Mouse (Mus musculus) heart, embryonic 16.5 days (tissue): ENCODE data around the gene Paf1. TPM values are rescaled to one million over a fixed set of nuclear protein-coding genes. Genes with fewer than 3 reads are reported as not detected.
A peak's percentile ranks its signal among the peaks of the same experiment; 100 is the strongest.

Experiments used
- ATAC-seq: fragments of 200-750 bp; cut with Nextera tagmentation; replicated peaks from 2 replicates; pipeline ENCODE4 v1.8.0; 2017; ENCODE audit warnings: moderate number of reproducible peaks; ENCODE audit not compliant: insufficient read depth, low FRiP score; ENCODE audit errors: extremely low read depth
- H3K27ac ChIP-seq: fragments of 300-500 bp; sonication (generic); 2 replicates; pipeline ENCODE4 v1.5.1; 2014; ENCODE audit warnings: mild to moderate bottlenecking, low read length, control low read depth, moderate library complexity
- H3K27me3 ChIP-seq: fragments of 300-500 bp; sonication (generic); 2 replicates; pipeline ENCODE4 v1.6.1; 2014; ENCODE audit warnings: low read length, mixed read lengths; ENCODE audit not compliant: control insufficient read depth, insufficient read depth
- H3K36me3 ChIP-seq: fragments of 300-500 bp; sonication (generic); 2 replicates; pipeline ENCODE4 v1.6.1; 2014; ENCODE audit not compliant: control insufficient read depth, insufficient read depth
- H3K4me1 ChIP-seq: fragments of 300-500 bp; sonication (generic); 2 replicates; pipeline ENCODE4 v1.6.1; 2014; ENCODE audit warnings: low read length, mixed read lengths; ENCODE audit not compliant: control insufficient read depth, insufficient read depth
- H3K4me2 ChIP-seq: fragments of 300-500 bp; sonication (generic); 2 replicates; pipeline ENCODE4 v1.6.1; 2014; ENCODE audit warnings: low read depth, mild to moderate bottlenecking, control low read depth, low read length
- H3K4me3 ChIP-seq: fragments of 300-500 bp; sonication (generic); 2 replicates; pipeline ENCODE4 v1.5.1; 2014; ENCODE audit warnings: mild to moderate bottlenecking, control low read depth, low read length
- H3K9ac ChIP-seq: fragments of 300-500 bp; sonication (generic); 2 replicates; pipeline ENCODE4 v1.6.1; 2014; ENCODE audit warnings: low read length, control low read depth
- H3K9me3 ChIP-seq: fragments of 300-500 bp; sonication (generic); replicated peaks from 2 replicates; pipeline ENCODE4 v1.6.1; 2016; ENCODE audit warnings: low read length; ENCODE audit not compliant: control insufficient read depth
- WGBS: fragments of 180-500 bp; shearing (Covaris S2); extraction: QIAGEN DNeasy Blood & Tissue Kit; methylation state at CpG from one replicate; pipeline ENCODE4 v1.1.7; 2014; 5-methylcytosine and 5-hydroxymethylcytosine counted together
- polyA plus RNA-seq: library from polyadenylated mRNA; unstranded; fragments of >200 nt; fragmentation: Nextera tagmentation; extraction: Ambion mirVana; gene quantifications from 2 replicates; pipeline ENCODE4 v1.2.1, GENCODE M21; 2015

The Paf1 gene
- polyA plus RNA-seq, 1 experiment from 2014 or later = 78.9 TPM

GRCm38 (mm10) chr7:28435660-28436259 lies 43.0 kb downstream of the Paf1 start:
- ATAC-seq = peak; percentile 5; the same call in 1 of the 2 replicates
- WGBS = 0% methylated on average over 16 of the region's 70 CpGs
- no peaks in the 10 kb centered on the region for H3K27me3 ChIP-seq
- H3K4me3 ChIP-seq = peak overlapping the region; percentile 92
- peak overlapping the region; percentile 50 for H3K27ac ChIP-seq
- H3K9me3 ChIP-seq = no peaks in the 10 kb centered on the region
- peak overlapping the region; percentile 98 for H3K9ac ChIP-seq
- peak overlapping the region; percentile 89 for H3K4me2 ChIP-seq
- peaks cover 42% of the 10 kb centered on the region for H3K4me1 ChIP-seq
- no peaks in the 10 kb centered on the region for H3K36me3 ChIP-seq

GRCm38 (mm10) chr7:28436271-28436904 lies 43.6 kb downstream of the Paf1 start:
- ATAC-seq = peak; percentile 98
- Histone ChIP-seq H3K36me3 (no peaks in the 10 kb centered on the region), H3K9me3 (no peaks in the 10 kb centered on the region), H3K27ac (peak overlapping the region; percentile 80), H3K9ac (peak overlapping the region; percentile 98), H3K4me1 (peaks cover 36% of the 10 kb centered on the region), H3K4me3 (peak overlapping the region; percentile 92), H3K27me3 (no peaks in the 10 kb centered on the region), H3K4me2 (peak overlapping the region; percentile 89)
- under 1% methylated on average over 59 of the region's 64 CpGs for WGBS

GRCm38 (mm10) chr7:28436932-28437570 lies 44.3 kb downstream of the Paf1 start, which contains the start of gene Gmfg:
Gmfg (plus strand) TSS chr7:28437447.
- no peaks in the 10 kb centered on the region for H3K9me3 ChIP-seq
- ATAC-seq = peak; percentile 14
- 2% methylated on average over 16 of the region's 16 CpGs for WGBS

GRCm38 (mm10) chr7:28437964-28438363 lies 45.2 kb downstream of the Paf1 start:
- H3K27me3 ChIP-seq = no peaks in the 10 kb centered on the region
- no peaks in the 10 kb centered on the region for H3K9me3 ChIP-seq
- H3K9ac ChIP-seq = no peak overlapping the region
- no peak for ATAC-seq
- H3K4me2 ChIP-seq = no peak overlapping the region
- peaks cover 24% of the 10 kb centered on the region for H3K4me1 ChIP-seq
- no peak overlapping the region for H3K4me3 ChIP-seq
- H3K27ac ChIP-seq = no peak overlapping the region
- H3K36me3 ChIP-seq = no peaks in the 10 kb centered on the region

More at GRCm38 (mm10) chr7:28436932-28437570, 44.3 kb downstream of the Paf1 start, which contains the start of gene Gmfg:
- Histone ChIP-seq H3K27me3 (no peaks in the 10 kb centered on the region), H3K4me1 (peaks cover 33% of the 10 kb centered on the region), H3K4me3 (peak within 1 kb of the TSS; percentile 92), H3K4me2 (peak within 1 kb of the TSS; percentile 89), H3K36me3 (no peaks in the 10 kb centered on the region), H3K9ac (peak within 1 kb of the TSS; percentile 80), H3K27ac (peak within 1 kb of the TSS; percentile 80)

- 66% methylated on average over 2 of the region's 2 CpGs for WGBS
- ATAC-seq = no peak
These were observed 46.0 kb downstream of the Paf1 start for GRCm38 (mm10) chr7:28438771-28439170.

GRCm38 (mm10) chr7:28440739-28441138 lies 48.0 kb downstream of the Paf1 start:
- H3K27me3 ChIP-seq = 0 out of 2 replicates have a peak, but pooled peaks cover under 1% of the 10 kb centered on the region
- H3K36me3 ChIP-seq = no peaks in the 10 kb centered on the region
- H3K9me3 ChIP-seq = no peaks in the 10 kb centered on the region
- 48% methylated on average over 2 of the region's 2 CpGs for WGBS
- peak overlapping the region; percentile 34 for H3K4me3 ChIP-seq
- peak overlapping the region; percentile 2; the same call in 1 of the 2 replicates for H3K4me2 ChIP-seq
- peak overlapping the region; percentile 26; the same call in 1 of the 2 replicates for H3K9ac ChIP-seq
- H3K27ac ChIP-seq = peak overlapping the region; percentile 48; the same call in 1 of the 2 replicates
- no peak for ATAC-seq
- H3K4me1 ChIP-seq = no peaks in the 10 kb centered on the region

More at GRCm38 (mm10) chr7:28438771-28439170, 46.0 kb downstream of the Paf1 start:
- H3K4me1 ChIP-seq = peaks cover 17% of the 10 kb centered on the region
- no peak overlapping the region for H3K4me3 ChIP-seq
- H3K9me3 ChIP-seq = no peaks in the 10 kb centered on the region
- H3K27me3 ChIP-seq = no peaks in the 10 kb centered on the region
- no peak overlapping the region for H3K4me2 ChIP-seq
- H3K27ac ChIP-seq = no peak overlapping the region
- no peaks in the 10 kb centered on the region for H3K36me3 ChIP-seq
- H3K9ac ChIP-seq = no peak overlapping the region

- Histone ChIP-seq H3K4me2 (peak overlapping the region; percentile 15; the same call in 1 of the 2 replicates), H3K27ac (peak overlapping the region; percentile 26), H3K4me1 (no peaks in the 10 kb centered on the region), H3K9me3 (no peaks in the 10 kb centered on the region), H3K4me3 (no peak overlapping the region), H3K9ac (no peak overlapping the region), H3K36me3 (no peaks in the 10 kb centered on the region), H3K27me3 (0 out of 2 replicates have a peak, but pooled peaks cover 3% of the 10 kb centered on the region)
- ATAC-seq = no peak
- WGBS = 75% methylated on average over 13 of the region's 14 CpGs
These were observed 49.2 kb downstream of the Paf1 start for GRCm38 (mm10) chr7:28441776-28442485.

- Histone ChIP-seq H3K4me2 (0 out of 2 replicates have a peak overlapping the region, but pooled peaks have one; percentile 0), H3K4me3 (no peak overlapping the region), H3K9ac (no peak overlapping the region), H3K27me3 (0 out of 2 replicates have a peak, but pooled peaks cover 3% of the 10 kb centered on the region), H3K27ac (0 out of 2 replicates have a peak overlapping the region, but pooled peaks have one; percentile 26), H3K4me1 (peaks cover 2% of the 10 kb centered on the region; the same call in 1 of the 2 replicates), H3K36me3 (no peaks in the 10 kb centered on the region), H3K9me3 (no peaks in the 10 kb centered on the region)
- peak; percentile 55 for ATAC-seq
- 30% methylated on average over 4 of the region's 4 CpGs for WGBS
These were observed 49.9 kb downstream of the Paf1 start for GRCm38 (mm10) chr7:28442688-28443087.
